Mouse (Mus musculus) midbrain, postnatal 0 days (tissue): Measurements from ENCODE around the gene Map2k1. TPM values are rescaled to one million over a fixed set of nuclear protein-coding genes. Genes with fewer than 3 reads are reported as not detected.
"Not testable (repeated sequence)": the region's sequence is repeated elsewhere in the genome, so short reads cannot be mapped to it uniquely, and the experiment has no call there.

Experiments used
- ATAC-seq: fragments of 200-750 bp; cut with Nextera tagmentation; 2 replicates; pipeline ENCODE4 v1.8.0; 2017; ENCODE audit warnings: moderate number of reproducible peaks, mild to moderate bottlenecking, moderate TSS enrichment, moderate library complexity; ENCODE audit not compliant: low FRiP score
- DNase-seq: peaks from one replicate; pipeline ENCODE4 v3.0.0-alpha.2; 2015; ENCODE audit warnings: low spot score
- H3K27ac ChIP-seq: fragments of 300-500 bp; sonication (generic); 2 replicates; pipeline ENCODE4 v1.5.1; 2014; ENCODE audit warnings: low read depth, mild to moderate bottlenecking, low read length, mixed read lengths
- H3K27me3 ChIP-seq: fragments of 300-500 bp; sonication (generic); 2 replicates; pipeline ENCODE4 v1.6.1; 2014; ENCODE audit warnings: low read length, control low read depth, mixed read lengths; ENCODE audit not compliant: insufficient read depth
- H3K36me3 ChIP-seq: fragments of 300-500 bp; sonication (generic); 2 replicates; pipeline ENCODE4 v1.6.1; 2014; ENCODE audit warnings: low read length, control low read depth, mixed read lengths; ENCODE audit not compliant: insufficient read depth
- H3K4me1 ChIP-seq: fragments of 300-500 bp; sonication (generic); 2 replicates; pipeline ENCODE4 v1.6.1; 2014; ENCODE audit warnings: mild to moderate bottlenecking, control low read depth, antibody characterized with exemption, low read length, mixed read lengths; ENCODE audit not compliant: insufficient read depth
- H3K4me2 ChIP-seq: fragments of 300-500 bp; sonication (generic); 2 replicates; pipeline ENCODE4 v1.6.1; 2014; ENCODE audit warnings: low read depth, mild to moderate bottlenecking, low read length, mixed read lengths; ENCODE audit not compliant: poor library complexity, severe bottlenecking
- H3K4me3 ChIP-seq: fragments of 300-500 bp; sonication (generic); 2 replicates; pipeline ENCODE4 v1.5.1; 2014; ENCODE audit warnings: low read depth, mild to moderate bottlenecking, low read length, moderate library complexity
- H3K9ac ChIP-seq: fragments of 300-500 bp; sonication (generic); replicated peaks from 2 replicates; pipeline ENCODE4 v1.6.1; 2014; ENCODE audit warnings: mild to moderate bottlenecking, low read length, moderate library complexity, mixed read lengths; ENCODE audit not compliant: poor library complexity, severe bottlenecking
- H3K9me3 ChIP-seq: fragments of 300-500 bp; sonication (generic); 2 replicates; pipeline ENCODE4 v1.6.1; 2016; ENCODE audit warnings: low read length, control low read depth
- CTCF ChIP-seq: IDR thresholded peaks from 2 replicates; pipeline ENCODE4 v1.5.1; 2016; ENCODE audit warnings: antibody characterized with exemption, mild to moderate bottlenecking
- WGBS: fragments of 180-500 bp; shearing (Covaris S2); extraction: QIAGEN DNeasy Blood & Tissue Kit; methylation state at CpG from one replicate; pipeline ENCODE4 v1.1.7; 2014; 5-methylcytosine and 5-hydroxymethylcytosine counted together
- polyA plus RNA-seq: library from polyadenylated mRNA; unstranded; fragments of >200 nt; fragmentation: Nextera tagmentation; extraction: Ambion mirVana; gene quantifications from 2 replicates; pipeline ENCODE4 v1.2.1, GENCODE M21; 2015
- total RNA-seq: library from RNA; depleted of rRNA; stranded (reverse); fragments of >200 nt; gene quantifications from 2 replicates; pipeline ENCODE4 v1.2.3, GENCODE M21; 2014

Gene Map2k1
- total and polyA plus RNA-seq, 2 experiments from 2014 or later: 70.6 to 86.9 TPM

GRCm38 (mm10) chr9:64199897-64200296 is 53.5 kb downstream of the Map2k1 start:
- TF ChIP-seq CTCF: no peak
- H3K9ac ChIP-seq: no peak overlapping the region
- ATAC-seq (no peak), DNase-seq (no peak)
- H3K4me3 ChIP-seq: no peak overlapping the region
- H3K36me3 ChIP-seq: peaks cover 3% of the 10 kb centered on the region; the same call in 1 of the 2 replicates
- no peaks in the 10 kb centered on the region for H3K9me3 ChIP-seq
- 68% methylated on average over 2 of the region's 2 CpGs for whole genome bisulfite sequencing
- H3K4me2 ChIP-seq: no peak overlapping the region
- H3K27me3 ChIP-seq: no peaks in the 10 kb centered on the region
- no peaks in the 10 kb centered on the region for H3K4me1 ChIP-seq
- H3K27ac ChIP-seq: no peak overlapping the region

- not testable (repeated sequence) for H3K27ac ChIP-seq, H3K9me3 ChIP-seq, ATAC-seq, H3K27me3 ChIP-seq, H3K4me2 ChIP-seq, H3K4me1 ChIP-seq, H3K4me3 ChIP-seq, DNase-seq, H3K36me3 ChIP-seq, H3K9ac ChIP-seq
- WGBS: 89% methylated on average over 7 of the region's 7 CpGs
Measured at GRCm38 (mm10) chr9:64198763-64199418, 54.5 kb downstream of the Map2k1 start.

- no peak for TF ChIP-seq CTCF
- no peaks in the 10 kb centered on the region for H3K27me3 ChIP-seq
- H3K9me3 ChIP-seq: no peaks in the 10 kb centered on the region
- no peak overlapping the region for H3K4me2 ChIP-seq
- H3K9ac ChIP-seq: no peak overlapping the region
- 98% methylated on average over 5 of the region's 5 CpGs for WGBS
- H3K4me3 ChIP-seq: no peak overlapping the region
- H3K36me3 ChIP-seq: peaks cover 1% of the 10 kb centered on the region
- H3K27ac ChIP-seq: no peak overlapping the region
- ATAC-seq (no peak), DNase-seq (no peak)
- no peaks in the 10 kb centered on the region for H3K4me1 ChIP-seq
Measured at GRCm38 (mm10) chr9:64198068-64198762, 55.2 kb downstream of the Map2k1 start.

- no peak for DNase-seq
- Histone ChIP-seq H3K27me3 (no peaks in the 10 kb centered on the region), H3K9me3 (no peaks in the 10 kb centered on the region), H3K4me2 (no peak overlapping the region), H3K4me1 (no peaks in the 10 kb centered on the region), H3K4me3 (no peak overlapping the region), H3K9ac (no peak overlapping the region), H3K27ac (no peak overlapping the region), H3K36me3 (peaks cover 8% of the 10 kb centered on the region)
- no peak for ATAC-seq
- no peak for TF ChIP-seq CTCF
- WGBS: 91% methylated on average over 8 of the region's 8 CpGs
Measured at GRCm38 (mm10) chr9:64197524-64197923, 55.9 kb downstream of the Map2k1 start.

GRCm38 (mm10) chr9:64195554-64195953 is 57.9 kb downstream of the Map2k1 start:
- 76% methylated on average over 4 of the region's 4 CpGs for WGBS
- DNase-seq: no peak

GRCm38 (mm10) chr9:64193879-64194278 is 59.6 kb downstream of the Map2k1 start:
- WGBS: 96% methylated on average over 1 of the region's 1 CpGs
- H3K9me3 ChIP-seq: no peaks in the 10 kb centered on the region
- no peaks in the 10 kb centered on the region for H3K27me3 ChIP-seq
- no peak overlapping the region for H3K4me3 ChIP-seq
- H3K9ac ChIP-seq: no peak overlapping the region
- H3K27ac ChIP-seq: no peak overlapping the region
- ATAC-seq (no peak), DNase-seq (no peak)
- TF ChIP-seq CTCF: no peak
- no peak overlapping the region for H3K4me2 ChIP-seq
- H3K4me1 ChIP-seq: no peaks in the 10 kb centered on the region
- peaks cover 25% of the 10 kb centered on the region for H3K36me3 ChIP-seq

More at GRCm38 (mm10) chr9:64195554-64195953, 57.9 kb downstream of the Map2k1 start:
- Histone ChIP-seq H3K27ac (no peak overlapping the region), H3K9me3 (no peaks in the 10 kb centered on the region), H3K4me3 (no peak overlapping the region), H3K36me3 (peaks cover 24% of the 10 kb centered on the region), H3K4me1 (no peaks in the 10 kb centered on the region), H3K27me3 (no peaks in the 10 kb centered on the region), H3K9ac (no peak overlapping the region), H3K4me2 (no peak overlapping the region)
- TF ChIP-seq CTCF: no peak
- no peak for ATAC-seq
